Mouse (Mus musculus) regulatory T cell (primary cell): ENCODE data around the gene Cpn2.

ENCODE experiments used
- in situ Hi-C: fragments of 300-600 bp; cut with MboI, MseI; formaldehyde crosslinking; loops from one replicate; pipeline ENCODE4 v1.15.1; 2025; ENCODE audit warnings: high pct_unique_total_duplicates

The Cpn2 gene

GRCm38 (mm10) chr16:30280676-30281297 lies 13.5 kb upstream of the Cpn2 start:
- in situ Hi-C loops = no loop called here

- in situ Hi-C loops = no loop called here
Measured at GRCm38 (mm10) chr16:30278406-30278805, 11.1 kb upstream of the Cpn2 start.

- in situ Hi-C loops = no loop called here
Measured at GRCm38 (mm10) chr16:30275558-30276340, 8.4 kb upstream of the Cpn2 start.

GRCm38 (mm10) chr16:30273065-30273464 lies 5.8 kb upstream of the Cpn2 start:
- in situ Hi-C loops = loop anchor here (25.0 kb wide), 1 partner anchor 1436 kb away; no protein-coding TSS in a partner anchor

GRCm38 (mm10) chr16:30271941-30272595 lies 4.8 kb upstream of the Cpn2 start:
- in situ Hi-C loops = loop anchor here (25.0 kb wide), 1 partner anchor 1435 kb away; no protein-coding TSS in a partner anchor

- in situ Hi-C loops = loop anchor here (25.0 kb wide), 1 partner anchor 1434 kb away; no protein-coding TSS in a partner anchor
Measured at GRCm38 (mm10) chr16:30271223-30271761, 4.0 kb upstream of the Cpn2 start.

- in situ Hi-C loops = loop anchor here (25.0 kb wide), 1 partner anchor 1429 kb away; no protein-coding TSS in a partner anchor
Measured at GRCm38 (mm10) chr16:30266561-30266960, 738 bp downstream of the Cpn2 start.

- in situ Hi-C loops = loop anchor here (25.0 kb wide), 1 partner anchor 1428 kb away; no protein-coding TSS in a partner anchor
Measured at GRCm38 (mm10) chr16:30265611-30266010, 1.7 kb downstream of the Cpn2 start.

- in situ Hi-C loops = loop anchor here (25.0 kb wide), 1 partner anchor 1426 kb away; no protein-coding TSS in a partner anchor
Measured at GRCm38 (mm10) chr16:30263156-30263555, 4.1 kb downstream of the Cpn2 start.

GRCm38 (mm10) chr16:30262664-30263063 lies 4.6 kb downstream of the Cpn2 start:
- in situ Hi-C loops = loop anchor here (25.0 kb wide), 1 partner anchor 1425 kb away; no protein-coding TSS in a partner anchor

- in situ Hi-C loops = loop anchor here (25.0 kb wide), 1 partner anchor 1425 kb away; no protein-coding TSS in a partner anchor
Measured at GRCm38 (mm10) chr16:30262157-30262556, 5.1 kb downstream of the Cpn2 start.

GRCm38 (mm10) chr16:30261341-30261740 lies 6.0 kb downstream of the Cpn2 start:
- in situ Hi-C loops = loop anchor here (25.0 kb wide), 1 partner anchor 1424 kb away; no protein-coding TSS in a partner anchor

- in situ Hi-C loops = loop anchor here (25.0 kb wide), 1 partner anchor 1423 kb away; no protein-coding TSS in a partner anchor
Measured at GRCm38 (mm10) chr16:30260012-30260635, 7.2 kb downstream of the Cpn2 start.

- in situ Hi-C loops = loop anchor here (25.0 kb wide), 1 partner anchor 1422 kb away; no protein-coding TSS in a partner anchor
Measured at GRCm38 (mm10) chr16:30259444-30259843, 7.9 kb downstream of the Cpn2 start.

GRCm38 (mm10) chr16:30258441-30258840 lies 8.9 kb downstream of the Cpn2 start:
- in situ Hi-C loops = loop anchor here (25.0 kb wide), 1 partner anchor 1421 kb away; no protein-coding TSS in a partner anchor

- in situ Hi-C loops = loop anchor here (25.0 kb wide), 1 partner anchor 1420 kb away; no protein-coding TSS in a partner anchor
Measured at GRCm38 (mm10) chr16:30257718-30258117, 9.6 kb downstream of the Cpn2 start.

GRCm38 (mm10) chr16:30255061-30255460 lies 12.2 kb downstream of the Cpn2 start:
- in situ Hi-C loops = loop anchor here (25.0 kb wide), 1 partner anchor 1418 kb away; no protein-coding TSS in a partner anchor

GRCm38 (mm10) chr16:30253900-30254299 lies 13.4 kb downstream of the Cpn2 start:
- in situ Hi-C loops = loop anchor here (5.0 to 25.0 kb wide), 2 partner anchors 258 to 1417 kb away; no protein-coding TSS in a partner anchor

- in situ Hi-C loops = loop anchor here (5.0 to 25.0 kb wide), 2 partner anchors 259 to 1416 kb away; no protein-coding TSS in a partner anchor
Measured at GRCm38 (mm10) chr16:30253374-30253773, 13.9 kb downstream of the Cpn2 start.

- in situ Hi-C loops = loop anchor here (5.0 to 25.0 kb wide), 2 partner anchors 260 to 1415 kb away; no protein-coding TSS in a partner anchor
Measured at GRCm38 (mm10) chr16:30252003-30252418, 15.3 kb downstream of the Cpn2 start.
